Mouse (Mus musculus): ENCODE measurements around the gene Tceal7. TPM values are rescaled to one million over a fixed set of nuclear protein-coding genes. Genes with fewer than 3 reads are reported as not detected.
A peak's percentile ranks its signal among the peaks of the same experiment; 100 is the strongest.
"Not testable (repeated sequence)": the region's sequence is repeated elsewhere in the genome, so short reads cannot be mapped to it uniquely, and the experiment has no call there.

The Tceal7 gene
- polyA plus RNA-seq, 1 experiment from 2014 or later = 4.6 TPM

GRCm38 (mm10) chrX:136269743-136270392 lies 55.3 kb downstream of the Tceal7 start, which contains the start of gene Bex3:
Bex3 (plus strand) TSS chrX:136270253.
- H3K9me3 ChIP-seq (ENCODE audit: control insufficient read depth, low read length); H3K36me3 ChIP-seq (ENCODE audit: control insufficient read depth, insufficient read depth, low read length); H3K27me3 ChIP-seq (ENCODE audit: control insufficient read depth, insufficient read depth, low read length); H3K4me1 ChIP-seq (ENCODE audit: control insufficient read depth, insufficient read depth, low read length): not testable (repeated sequence)
- WGBS = 77% methylated on average over 4 of the region's 30 CpGs
- ATAC-seq (ENCODE audit: low read depth) = peak; percentile 98
- Histone ChIP-seq H3K27ac (ENCODE audit: low read depth, low read length) (peak within 1 kb of the TSS; percentile 62; the same call in 1 of the 2 replicates), H3K9ac (replicated peaks; ENCODE audit: low read depth, low read length) (0 out of 2 replicates have a peak within 1 kb of the TSS, but pooled peaks have one; percentile 42), H3K4me3 (ENCODE audit: low read depth, low read length) (peak within 1 kb of the TSS; percentile 34), H3K4me2 (ENCODE audit: low read depth, low read length) (peak within 1 kb of the TSS; percentile 50)

- H3K9me3 ChIP-seq (ENCODE audit: control insufficient read depth, low read length); H3K36me3 ChIP-seq (ENCODE audit: control insufficient read depth, insufficient read depth, low read length); H3K27me3 ChIP-seq (ENCODE audit: control insufficient read depth, insufficient read depth, low read length); H3K4me1 ChIP-seq (ENCODE audit: control insufficient read depth, insufficient read depth, low read length): not testable (repeated sequence)
- H3K27ac ChIP-seq (ENCODE audit: low read depth, low read length) = peak overlapping the region; percentile 62; the same call in 1 of the 2 replicates
- ATAC-seq (ENCODE audit: low read depth) = peak; percentile 83
- H3K9ac ChIP-seq (replicated peaks; ENCODE audit: low read depth, low read length) = 0 out of 2 replicates have a peak overlapping the region, but pooled peaks have one; percentile 42
- peak overlapping the region; percentile 34 for H3K4me3 ChIP-seq (ENCODE audit: low read depth, low read length)
- WGBS = 26% methylated on average over 14 of the region's 60 CpGs
- H3K4me2 ChIP-seq (ENCODE audit: low read depth, low read length) = peak overlapping the region; percentile 50
These were observed 56.0 kb downstream of the Tceal7 start for GRCm38 (mm10) chrX:136270393-136271111.

GRCm38 (mm10) chrX:136274542-136274941 lies 60.0 kb downstream of the Tceal7 start:
- Histone ChIP-seq H3K4me1 (ENCODE audit: control insufficient read depth, insufficient read depth, low read length) (peaks cover 3% of the 10 kb centered on the region; the same call in 1 of the 2 replicates), H3K27me3 (ENCODE audit: control insufficient read depth, insufficient read depth, low read length) (no peaks in the 10 kb centered on the region), H3K4me3 (ENCODE audit: low read depth, low read length) (no peak overlapping the region), H3K4me2 (ENCODE audit: low read depth, low read length) (no peak overlapping the region), H3K36me3 (ENCODE audit: control insufficient read depth, insufficient read depth, low read length) (no peaks in the 10 kb centered on the region), H3K27ac (ENCODE audit: low read depth, low read length) (no peak overlapping the region), H3K9ac (replicated peaks; ENCODE audit: low read depth, low read length) (no peak overlapping the region), H3K9me3 (ENCODE audit: control insufficient read depth, low read length) (no peaks in the 10 kb centered on the region)
- no peak for ATAC-seq (ENCODE audit: low read depth)
- WGBS = 30% methylated on average over 3 of the region's 3 CpGs

- no peak overlapping the region for H3K9ac ChIP-seq (replicated peaks; ENCODE audit: low read depth, low read length)
- 35% methylated on average over 3 of the region's 3 CpGs for WGBS
- ATAC-seq (ENCODE audit: low read depth) = no peak
- no peak overlapping the region for H3K4me3 ChIP-seq (ENCODE audit: low read depth, low read length)
- no peak overlapping the region for H3K27ac ChIP-seq (ENCODE audit: low read depth, low read length)
- peaks cover 3% of the 10 kb centered on the region; the same call in 1 of the 2 replicates for H3K4me1 ChIP-seq (ENCODE audit: control insufficient read depth, insufficient read depth, low read length)
- no peak overlapping the region for H3K4me2 ChIP-seq (ENCODE audit: low read depth, low read length)
- H3K27me3 ChIP-seq (ENCODE audit: control insufficient read depth, insufficient read depth, low read length) = no peaks in the 10 kb centered on the region
- H3K9me3 ChIP-seq (ENCODE audit: control insufficient read depth, low read length) = no peaks in the 10 kb centered on the region
- no peaks in the 10 kb centered on the region for H3K36me3 ChIP-seq (ENCODE audit: control insufficient read depth, insufficient read depth, low read length)
These were observed 60.8 kb downstream of the Tceal7 start for GRCm38 (mm10) chrX:136275386-136275785.

Small RNA genes lying within 50 kb of the gene (microRNA-seq; reads per million reads assigned to microRNA genes)
- not detected for gene Mir6383

Other genes with a start within 250 kb of the Tceal7 start
- 290 and 292 TPM in 2 replicates for gene Arxes2, start 221.0 kb upstream of the Tceal7 start, polyA plus RNA-seq (2014; fragmentation: Nextera tagmentation; extraction: Ambion mirVana)
- gene Arxes1, start 181.4 kb upstream of the Tceal7 start, polyA plus RNA-seq (2014; fragmentation: Nextera tagmentation; extraction: Ambion mirVana) = 145 and 160 TPM in 2 replicates
- gene Bex2, start 146.5 kb upstream of the Tceal7 start, polyA plus RNA-seq (2014; fragmentation: Nextera tagmentation; extraction: Ambion mirVana) = 610 and 698 TPM in 2 replicates
- 0.08 TPM in 1 of 2 replicates, not detected in the other for gene Nxf3, start 129.5 kb upstream of the Tceal7 start, polyA plus RNA-seq (2014; fragmentation: Nextera tagmentation; extraction: Ambion mirVana)
- gene Bex4, start 75.8 kb upstream of the Tceal7 start, polyA plus RNA-seq (2014; fragmentation: Nextera tagmentation; extraction: Ambion mirVana) = 115 and 152 TPM in 2 replicates
- gene Tceal8, start 42.4 kb upstream of the Tceal7 start, polyA plus RNA-seq (2014; fragmentation: Nextera tagmentation; extraction: Ambion mirVana) = 119 and 142 TPM in 2 replicates
- gene Tceal5, start 10.9 kb upstream of the Tceal7 start, polyA plus RNA-seq (2014; fragmentation: Nextera tagmentation; extraction: Ambion mirVana) = 9.1 and 16.4 TPM in 2 replicates
- gene Bex1, start 734 bp downstream of the Tceal7 start, polyA plus RNA-seq (2014; fragmentation: Nextera tagmentation; extraction: Ambion mirVana) = 220 and 263 TPM in 2 replicates
- gene Tceal9, start 30.3 kb downstream of the Tceal7 start, polyA plus RNA-seq (2014; fragmentation: Nextera tagmentation; extraction: Ambion mirVana) = 268 and 285 TPM in 2 replicates
- gene Bex3, start 55.5 kb downstream of the Tceal7 start, polyA plus RNA-seq (2014; fragmentation: Nextera tagmentation; extraction: Ambion mirVana) = 770 and 849 TPM in 2 replicates

Data from neural tube, embryonic 14.5 days (tissue).